Mouse (Mus musculus) cortical plate, adult 2 months (tissue): ENCODE measurements around the gene Ewsr1.

Source experiments
- CTCF ChIP-seq: fragments of 200-500 bp; IDR thresholded peaks from 2 replicates; pipeline ENCODE4 v1.5.1; 2011; ENCODE audit warnings: mild to moderate bottlenecking, control low read depth, low read length; ENCODE audit not compliant: insufficient read depth; ENCODE audit errors: extremely low read depth
- POLR2A ChIP-seq: fragments of 200-500 bp; IDR thresholded peaks from 2 replicates; pipeline ENCODE4 v1.6.1; 2011; ENCODE audit warnings: mild to moderate bottlenecking, low read length, control low read depth; ENCODE audit not compliant: insufficient read depth; ENCODE audit errors: extremely low read depth

DNA sequence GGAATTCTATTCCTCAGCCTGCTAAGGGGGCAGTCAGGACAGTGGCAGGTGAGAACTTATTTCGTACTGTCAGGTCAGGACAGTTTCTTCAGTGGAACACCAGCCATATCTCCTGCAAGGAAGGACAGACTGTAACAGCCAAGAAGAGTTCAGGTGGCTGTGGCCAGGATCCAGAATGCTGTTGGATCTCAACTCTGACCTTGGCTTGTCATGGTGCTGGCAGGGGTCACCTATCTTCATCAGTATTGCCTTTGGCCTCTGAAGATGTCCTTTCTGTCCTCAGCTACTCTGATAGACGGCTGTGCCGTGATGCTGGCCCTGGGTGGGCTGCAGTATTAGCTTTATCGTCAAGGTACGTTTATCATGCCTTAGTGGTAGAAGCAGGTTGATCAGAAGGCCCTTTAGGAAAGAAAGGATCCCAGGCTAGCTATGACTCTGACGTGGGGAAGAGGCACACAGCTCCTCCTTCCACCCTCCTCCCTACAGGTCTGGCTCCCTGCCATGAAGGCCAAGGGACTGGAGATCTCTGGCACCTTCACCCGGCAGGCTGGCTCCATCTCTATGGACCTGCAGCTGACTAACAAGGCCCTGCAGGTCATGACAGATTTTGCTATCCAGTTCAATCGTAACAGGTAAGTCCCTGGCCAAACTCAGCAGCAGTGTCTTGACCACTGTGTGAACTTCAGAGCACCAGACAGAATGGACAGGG, 61.8 kb downstream of the Ewsr1 start:
- TF ChIP-seq CTCF (no peak), POLR2A (no peak)
